Mouse (Mus musculus) embryonic facial prominence, embryonic 12.5 days (tissue): ENCODE results near the gene Cmc1. TPM values are rescaled to one million over a fixed set of nuclear protein-coding genes. Genes with fewer than 3 reads are reported as not detected.

Experiments used
- ATAC-seq: fragments of 200-750 bp; cut with Nextera tagmentation; 2 replicates; pipeline ENCODE4 v1.8.0; 2017; ENCODE audit not compliant: insufficient number of reproducible peaks, insufficient read depth, low FRiP score, low TSS enrichment
- H3K27ac ChIP-seq: fragments of 300-500 bp; sonication (generic); 2 replicates; pipeline ENCODE4 v1.5.1; 2016; ENCODE audit warnings: mild to moderate bottlenecking
- H3K27me3 ChIP-seq: fragments of 300-500 bp; sonication (generic); 2 replicates; pipeline ENCODE4 v1.6.1; 2016; ENCODE audit warnings: mild to moderate bottlenecking, moderate library complexity
- H3K36me3 ChIP-seq: fragments of 300-500 bp; sonication (generic); 2 replicates; pipeline ENCODE4 v1.6.1; 2016; ENCODE audit warnings: mild to moderate bottlenecking
- H3K4me1 ChIP-seq: fragments of 300-500 bp; sonication (generic); 2 replicates; pipeline ENCODE4 v1.6.1; 2016
- H3K4me2 ChIP-seq: fragments of 300-500 bp; sonication (generic); replicated peaks from 2 replicates; pipeline ENCODE4 v1.6.1; 2016; ENCODE audit warnings: mild to moderate bottlenecking, moderate library complexity
- H3K4me3 ChIP-seq: fragments of 300-500 bp; sonication (generic); 2 replicates; pipeline ENCODE4 v1.5.1; 2016; ENCODE audit warnings: mild to moderate bottlenecking
- H3K9ac ChIP-seq: fragments of 300-500 bp; sonication (generic); 2 replicates; pipeline ENCODE4 v1.6.1; 2016; ENCODE audit warnings: mild to moderate bottlenecking, moderate library complexity
- H3K9me3 ChIP-seq: fragments of 300-500 bp; sonication (generic); 2 replicates; pipeline ENCODE4 v1.6.1; 2016; ENCODE audit warnings: mild to moderate bottlenecking, moderate library complexity
- WGBS: fragments of 180-500 bp; shearing (Covaris S2); methylation state at CpG from one replicate; pipeline ENCODE4 v1.1.7; 2016; 5-methylcytosine and 5-hydroxymethylcytosine counted together
- polyA plus RNA-seq: library from polyadenylated mRNA; unstranded; fragments of >200 nt; fragmentation: Nextera tagmentation; extraction: Ambion mirVana; gene quantifications from 2 replicates; pipeline ENCODE4 v1.2.1, GENCODE M21; 2016

Gene Cmc1
- polyA plus RNA-seq, 1 experiment from 2014 or later, result 44.8 TPM

DNA sequence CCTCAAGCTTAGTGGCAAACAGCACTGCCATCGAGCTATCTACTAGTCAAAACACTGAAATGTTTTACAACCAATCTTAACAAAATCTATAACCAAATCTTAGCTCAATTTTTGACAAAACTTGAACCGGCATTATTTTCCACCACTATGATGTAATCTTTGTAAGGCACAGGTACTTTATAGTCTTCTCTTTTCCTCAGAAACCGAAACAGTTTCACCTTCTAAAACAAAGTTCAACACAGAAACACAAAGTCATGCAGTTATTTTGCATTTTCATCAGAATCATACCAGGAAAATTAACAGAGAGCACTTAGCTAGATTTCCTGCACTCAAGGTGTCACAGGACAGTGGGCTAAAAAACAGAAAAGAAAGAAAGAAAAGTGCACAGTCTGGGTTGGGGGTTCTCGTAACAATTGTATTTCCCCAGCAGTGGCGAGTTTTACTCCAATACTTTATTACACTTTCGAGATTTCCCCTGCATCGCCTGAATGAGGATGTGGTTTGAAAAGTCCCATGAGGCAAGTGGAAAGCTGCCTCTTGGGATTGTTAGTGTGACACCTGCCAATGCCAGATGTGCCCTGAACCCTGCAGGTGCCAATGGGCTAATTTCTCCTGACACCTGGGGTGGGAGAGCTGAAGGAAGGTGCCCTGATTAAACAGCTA is 40.1 kb downstream of the Cmc1 start:
- no peak overlapping the region for H3K9ac ChIP-seq
- WGBS, result 86% methylated on average over 7 of the region's 7 CpGs
- H3K9me3 ChIP-seq, result no peaks in the 10 kb centered on the region
- no peak overlapping the region for H3K27ac ChIP-seq
- no peaks in the 10 kb centered on the region for H3K36me3 ChIP-seq
- ATAC-seq, result no peak
- H3K27me3 ChIP-seq, result no peaks in the 10 kb centered on the region
- no peak overlapping the region for H3K4me3 ChIP-seq
- no peaks in the 10 kb centered on the region for H3K4me1 ChIP-seq
- no peak overlapping the region for H3K4me2 ChIP-seq

DNA sequence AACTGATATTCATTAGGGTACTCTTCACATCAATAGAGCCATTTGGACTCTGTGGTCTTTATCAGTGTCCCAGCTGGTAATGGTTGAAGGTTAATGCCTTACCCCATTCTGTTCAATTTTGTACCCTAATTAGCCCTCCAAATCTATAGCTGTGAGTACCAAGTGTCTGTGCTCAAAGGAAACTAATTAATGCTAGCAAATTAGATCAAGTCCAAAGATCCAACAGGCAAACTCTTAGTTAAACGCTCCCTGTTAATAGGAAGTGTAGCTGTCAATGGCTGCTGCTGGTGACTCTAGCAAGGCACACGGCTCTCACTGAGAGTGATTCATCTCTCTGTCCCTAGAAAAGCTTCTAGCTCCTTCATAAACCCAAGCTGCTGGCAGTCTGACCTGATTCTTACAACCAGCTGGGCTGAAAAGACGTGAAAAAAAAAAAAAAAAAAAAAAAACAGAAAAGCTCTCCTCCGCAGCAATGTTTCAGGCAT is 41.4 kb downstream of the Cmc1 start:
- Histone ChIP-seq H3K27ac (no peak overlapping the region), H3K4me3 (no peak overlapping the region), H3K9ac (no peak overlapping the region), H3K4me1 (no peaks in the 10 kb centered on the region), H3K4me2 (no peak overlapping the region), H3K36me3 (no peaks in the 10 kb centered on the region), H3K9me3 (no peaks in the 10 kb centered on the region), H3K27me3 (no peaks in the 10 kb centered on the region)
- ATAC-seq, result no peak
- 70% methylated on average over 4 of the region's 4 CpGs for WGBS

DNA sequence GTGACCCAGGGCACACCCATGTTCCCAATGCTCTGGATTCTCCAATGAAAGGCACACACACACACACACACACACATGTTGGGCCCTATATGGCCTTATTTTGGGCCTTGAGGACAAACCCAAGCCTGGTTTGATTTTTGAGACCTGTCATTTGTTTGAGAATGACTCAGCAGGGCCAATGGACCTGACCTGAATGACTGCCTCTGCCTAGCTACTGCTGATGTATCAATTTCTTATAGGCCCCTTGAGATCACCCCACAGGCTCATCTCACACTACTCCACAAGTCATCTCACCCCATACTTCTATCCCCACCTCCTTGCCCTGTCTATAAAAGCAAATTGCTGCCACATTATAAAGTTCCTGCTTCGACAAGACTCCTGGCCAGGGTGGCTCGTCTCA is 48.2 kb downstream of the Cmc1 start:
- H3K9me3 ChIP-seq, result no peaks in the 10 kb centered on the region
- H3K4me2 ChIP-seq, result no peak overlapping the region
- 91% methylated on average over 2 of the region's 2 CpGs for whole genome bisulfite sequencing
- peaks cover 1% of the 10 kb centered on the region for H3K4me1 ChIP-seq
- H3K27ac ChIP-seq, result no peak overlapping the region
- H3K27me3 ChIP-seq, result no peaks in the 10 kb centered on the region
- no peaks in the 10 kb centered on the region for H3K36me3 ChIP-seq
- H3K4me3 ChIP-seq, result no peak overlapping the region
- H3K9ac ChIP-seq, result no peak overlapping the region
- ATAC-seq, result no peak

DNA sequence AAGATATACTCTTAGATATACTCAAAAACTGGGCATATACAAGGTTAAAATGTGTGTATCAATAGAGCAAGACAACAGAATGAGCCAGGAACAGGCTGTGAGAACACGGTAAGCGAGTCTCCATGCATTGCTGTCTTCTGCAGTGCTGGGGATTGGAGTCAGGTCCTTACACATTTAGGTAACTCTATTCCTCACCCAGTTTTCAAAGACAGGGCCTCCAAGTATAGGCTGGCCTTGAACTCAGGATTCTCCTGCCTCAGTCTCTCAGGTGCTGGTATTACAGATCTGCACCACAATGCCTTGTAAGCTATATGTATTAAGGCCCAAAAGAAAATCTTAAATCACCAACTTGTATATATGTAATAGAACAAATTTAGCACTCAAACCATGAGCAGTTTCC is 49.5 kb downstream of the Cmc1 start:
- Histone ChIP-seq H3K27ac (no peak overlapping the region), H3K9me3 (no peaks in the 10 kb centered on the region), H3K4me3 (no peak overlapping the region), H3K9ac (no peak overlapping the region), H3K4me1 (peaks cover 6% of the 10 kb centered on the region), H3K4me2 (no peak overlapping the region), H3K27me3 (no peaks in the 10 kb centered on the region), H3K36me3 (no peaks in the 10 kb centered on the region)
- 90% methylated on average over 2 of the region's 2 CpGs for WGBS
- no peak for ATAC-seq

DNA sequence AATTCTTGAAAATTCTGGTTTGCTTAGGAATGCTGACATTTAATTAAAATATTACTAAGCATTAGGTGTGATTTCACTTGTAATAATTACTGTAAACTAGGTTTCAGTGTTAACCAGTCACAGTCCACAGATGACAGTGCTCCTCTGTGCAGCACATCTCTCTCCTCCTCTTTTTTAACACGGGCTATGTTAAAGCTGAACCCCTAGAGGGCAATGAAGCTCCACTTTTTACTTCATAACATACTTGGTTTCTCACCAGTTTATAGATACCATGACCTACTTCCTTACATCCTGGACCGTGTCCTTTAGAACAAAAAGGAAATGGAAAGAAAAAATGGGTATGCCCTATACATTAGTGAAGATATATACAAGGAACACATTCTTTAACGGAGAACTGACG is 50.6 kb downstream of the Cmc1 start:
- Histone ChIP-seq H3K9me3 (no peaks in the 10 kb centered on the region), H3K27me3 (no peaks in the 10 kb centered on the region), H3K4me1 (peaks cover 6% of the 10 kb centered on the region), H3K4me2 (no peak overlapping the region), H3K36me3 (no peaks in the 10 kb centered on the region), H3K4me3 (no peak overlapping the region), H3K9ac (no peak overlapping the region), H3K27ac (no peak overlapping the region)
- WGBS, result 56% methylated on average over 4 of the region's 4 CpGs
- no peak for ATAC-seq

DNA sequence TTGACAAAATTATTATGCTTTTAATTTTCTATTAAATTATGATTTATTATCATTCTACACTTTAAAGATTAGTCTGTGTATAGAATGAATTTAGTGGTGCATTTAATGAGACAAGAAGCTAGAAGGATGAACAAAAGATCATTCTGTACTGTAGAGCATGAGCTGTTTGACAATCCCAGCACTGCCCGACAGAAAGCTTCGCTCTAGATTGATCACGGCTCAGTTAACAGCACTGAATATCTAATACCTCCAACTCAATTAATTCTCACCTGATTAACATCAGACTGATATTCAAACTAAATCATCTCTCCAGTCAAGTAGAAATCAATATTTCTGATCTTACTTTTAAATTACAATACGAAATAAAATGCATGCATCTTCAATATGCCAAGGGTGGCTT is 66.1 kb downstream of the Cmc1 start:
- H3K4me3 ChIP-seq, result no peak overlapping the region
- no peak for ATAC-seq
- no peaks in the 10 kb centered on the region for H3K27me3 ChIP-seq
- H3K27ac ChIP-seq, result no peak overlapping the region
- 84% methylated on average over 4 of the region's 4 CpGs for WGBS
- H3K4me2 ChIP-seq, result no peak overlapping the region
- H3K9me3 ChIP-seq, result no peaks in the 10 kb centered on the region
- H3K4me1 ChIP-seq, result peaks cover 7% of the 10 kb centered on the region; the same call in 1 of the 2 replicates
- H3K36me3 ChIP-seq, result no peaks in the 10 kb centered on the region
- no peak overlapping the region for H3K9ac ChIP-seq

DNA sequence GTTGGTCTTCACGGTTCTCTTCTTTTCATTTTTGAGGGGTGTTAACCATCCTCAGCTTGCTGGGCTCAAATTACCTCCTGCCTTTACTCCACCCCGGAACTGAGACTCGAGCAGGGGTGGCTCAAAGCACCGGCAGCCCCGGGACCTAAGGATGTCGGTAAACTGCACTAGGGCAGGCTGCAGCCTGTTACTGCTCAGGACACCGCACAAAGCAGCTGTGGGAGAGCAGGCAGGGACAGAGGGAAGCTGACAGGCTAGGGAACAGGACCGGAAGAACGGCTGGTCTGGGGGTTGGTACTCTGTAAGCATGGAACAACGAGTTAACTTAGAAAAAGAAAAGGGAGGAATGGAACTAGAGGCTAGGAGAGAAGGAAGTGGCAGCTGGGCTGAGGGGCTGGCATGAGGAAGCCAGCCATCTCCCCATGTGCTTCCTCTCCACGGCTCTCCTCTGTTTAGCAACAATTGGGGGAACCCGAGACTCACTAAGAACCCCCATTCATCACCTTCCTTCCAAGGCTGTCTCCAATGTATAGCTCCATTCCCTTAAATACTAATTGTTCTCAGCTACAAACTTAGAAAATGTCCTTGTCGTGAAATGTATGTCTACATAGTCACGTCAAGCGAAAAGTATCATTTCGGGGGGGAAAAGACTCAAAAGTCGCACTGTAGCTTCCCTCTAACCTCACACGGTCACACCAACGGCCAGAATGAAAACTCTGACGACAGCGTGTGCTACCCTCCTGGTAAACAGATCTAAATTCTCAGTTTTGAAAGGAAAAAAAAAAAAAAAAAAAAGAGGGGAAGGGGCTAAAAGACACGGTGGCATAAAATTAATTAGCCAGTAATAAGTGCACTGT is 67.2 kb downstream of the Cmc1 start:
- no peaks in the 10 kb centered on the region for H3K27me3 ChIP-seq
- peaks cover 7% of the 10 kb centered on the region; the same call in 1 of the 2 replicates for H3K4me1 ChIP-seq
- H3K4me3 ChIP-seq, result peak overlapping the region; percentile 25
- ATAC-seq, result no peak
- 0 out of 2 replicates have a peak overlapping the region, but pooled peaks have one; percentile 3 for H3K9ac ChIP-seq
- WGBS, result 28% methylated on average over 22 of the region's 22 CpGs
- no peak overlapping the region for H3K27ac ChIP-seq
- H3K36me3 ChIP-seq, result no peaks in the 10 kb centered on the region
- peak overlapping the region; percentile 50 for H3K4me2 ChIP-seq
- no peaks in the 10 kb centered on the region for H3K9me3 ChIP-seq

DNA sequence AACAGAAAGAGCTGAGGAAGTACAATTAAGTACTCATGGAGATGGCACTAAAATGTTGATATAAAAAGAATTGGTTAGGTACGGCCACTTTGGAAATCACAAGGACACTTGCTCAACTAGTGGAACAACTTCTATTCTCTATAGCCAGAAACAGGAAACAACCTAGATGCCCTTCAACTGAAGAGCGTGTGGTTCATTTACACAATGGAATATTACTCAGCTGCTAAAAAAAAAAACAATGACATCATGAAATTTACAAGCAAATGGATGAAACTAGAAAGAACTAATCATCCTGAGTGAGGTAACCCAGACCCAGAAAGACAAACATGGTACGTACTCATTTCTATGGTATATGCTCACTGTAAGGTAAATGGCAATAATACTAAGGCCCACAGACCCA is 76.6 kb downstream of the Cmc1 start:
- Histone ChIP-seq H3K9me3 (no peaks in the 10 kb centered on the region), H3K4me3 (no peak overlapping the region), H3K4me2 (no peak overlapping the region), H3K27ac (no peak overlapping the region), H3K4me1 (no peaks in the 10 kb centered on the region), H3K27me3 (no peaks in the 10 kb centered on the region), H3K36me3 (peaks cover 12% of the 10 kb centered on the region; the same call in 1 of the 2 replicates), H3K9ac (no peak overlapping the region)
- WGBS, result 96% methylated on average over 3 of the region's 3 CpGs
- ATAC-seq, result no peak

DNA sequence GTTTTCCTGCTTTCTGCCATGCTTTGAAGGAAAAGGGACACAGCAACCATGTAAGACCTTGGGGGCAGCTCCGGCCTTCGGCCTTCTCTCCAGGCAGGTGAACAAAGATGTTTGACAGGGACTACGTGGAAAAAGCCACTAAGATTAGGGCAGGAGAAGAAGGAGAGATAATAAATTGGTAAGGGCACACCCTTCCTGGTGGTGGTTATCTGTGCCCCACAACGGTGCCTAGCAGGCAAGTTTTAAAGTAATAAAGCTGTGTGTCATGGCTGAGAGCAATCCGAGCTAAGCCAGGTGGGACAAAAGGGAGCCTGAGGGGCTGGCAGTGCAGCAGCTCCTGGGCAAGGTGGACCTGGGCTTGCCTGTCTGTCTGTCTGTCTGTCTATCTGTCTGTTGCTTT is 77.9 kb downstream of the Cmc1 start:
- Histone ChIP-seq H3K4me1 (no peaks in the 10 kb centered on the region), H3K36me3 (peaks cover 12% of the 10 kb centered on the region; the same call in 1 of the 2 replicates), H3K4me3 (no peak overlapping the region), H3K27ac (no peak overlapping the region), H3K9ac (no peak overlapping the region), H3K9me3 (no peaks in the 10 kb centered on the region), H3K4me2 (no peak overlapping the region), H3K27me3 (no peaks in the 10 kb centered on the region)
- ATAC-seq, result no peak
- 89% methylated on average over 5 of the region's 5 CpGs for WGBS

DNA sequence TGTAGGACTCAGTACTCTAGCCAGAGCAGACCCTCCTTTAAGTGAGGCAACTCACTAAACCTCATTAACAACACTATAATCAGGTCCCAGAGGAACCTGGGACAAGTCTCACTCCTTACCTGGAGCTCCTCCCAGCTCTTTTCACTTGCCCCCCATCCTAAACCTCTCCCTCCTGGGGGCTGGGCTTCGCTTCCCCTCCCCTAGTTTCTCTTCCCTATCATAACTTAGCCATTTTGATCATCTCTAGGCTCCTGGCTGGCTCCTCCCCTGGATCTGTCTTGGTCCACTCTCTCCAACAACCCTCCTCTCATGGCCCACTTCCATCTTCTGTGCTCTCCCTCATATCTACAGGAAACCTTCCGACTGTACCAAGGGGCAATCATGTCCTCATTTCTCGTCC is 78.6 kb downstream of the Cmc1 start:
- Histone ChIP-seq H3K4me1 (no peaks in the 10 kb centered on the region), H3K27ac (no peak overlapping the region), H3K36me3 (peaks cover 17% of the 10 kb centered on the region; the same call in 1 of the 2 replicates), H3K9ac (no peak overlapping the region), H3K27me3 (no peaks in the 10 kb centered on the region), H3K4me3 (no peak overlapping the region), H3K9me3 (no peaks in the 10 kb centered on the region), H3K4me2 (no peak overlapping the region)
- 80% methylated on average over 3 of the region's 3 CpGs for WGBS
- no peak for ATAC-seq

DNA sequence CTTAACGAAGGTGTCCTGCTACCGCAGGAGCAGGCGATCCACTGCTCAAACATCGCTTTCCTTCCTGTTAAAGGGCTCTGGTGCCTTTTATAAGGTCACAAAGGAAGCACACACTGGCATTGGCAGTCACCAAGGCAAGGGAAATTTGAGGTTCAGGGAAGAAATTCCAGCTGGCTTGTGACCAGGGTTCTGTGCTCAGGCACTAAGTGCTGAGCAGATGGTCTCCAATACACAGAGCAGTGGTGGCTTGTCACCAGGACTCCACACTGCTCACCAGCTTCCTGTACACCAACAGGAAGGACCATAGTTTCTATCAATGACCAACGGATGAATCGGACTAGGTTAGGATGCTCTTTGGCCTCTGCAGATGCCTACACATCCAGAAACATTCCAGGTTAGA is 79.5 kb downstream of the Cmc1 start:
- Histone ChIP-seq H3K4me3 (no peak overlapping the region), H3K9ac (no peak overlapping the region), H3K27ac (no peak overlapping the region), H3K9me3 (no peaks in the 10 kb centered on the region), H3K36me3 (peaks cover 17% of the 10 kb centered on the region; the same call in 1 of the 2 replicates), H3K4me1 (no peaks in the 10 kb centered on the region), H3K4me2 (no peak overlapping the region), H3K27me3 (no peaks in the 10 kb centered on the region)
- no peak for ATAC-seq
- WGBS, result 93% methylated on average over 6 of the region's 6 CpGs

DNA sequence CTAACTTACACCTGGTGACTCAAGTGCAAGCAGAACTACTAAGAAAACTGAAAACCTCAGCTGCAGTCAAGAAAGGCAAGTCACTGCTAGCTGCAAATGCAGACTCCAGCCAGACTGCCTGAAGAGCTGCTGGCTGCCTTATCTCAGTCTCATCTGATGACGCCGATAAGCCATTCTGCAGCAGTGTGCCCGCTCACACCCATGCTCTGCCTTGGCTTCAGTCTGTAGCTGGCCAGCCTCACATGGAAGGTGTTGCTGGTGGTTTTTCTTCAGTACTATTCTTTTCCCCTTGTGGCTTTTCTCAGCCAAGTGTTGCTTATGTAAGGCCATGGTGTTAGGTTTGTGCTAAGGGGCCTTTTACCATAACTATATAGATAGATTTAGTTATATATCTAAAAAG is 90.9 kb downstream of the Cmc1 start:
- H3K27ac ChIP-seq, result no peak overlapping the region
- WGBS, result 82% methylated on average over 3 of the region's 3 CpGs
- ATAC-seq, result no peak

More for the DNA sequence above, 90.9 kb downstream of the Cmc1 start:
- Histone ChIP-seq H3K9me3 (no peaks in the 10 kb centered on the region), H3K4me2 (no peak overlapping the region), H3K9ac (no peak overlapping the region), H3K27me3 (no peaks in the 10 kb centered on the region), H3K4me1 (no peaks in the 10 kb centered on the region), H3K36me3 (peaks cover 34% of the 10 kb centered on the region), H3K4me3 (no peak overlapping the region)
